Mouse (Mus musculus) E14TG2a.4 (cell line): ENCODE results near the gene Ttll13.

Experiments used
- H3K27me3 ChIP-seq: 2 replicates; pipeline ENCODE4 v1.6.1; 2014; ENCODE audit warnings: low read length, control low read depth; ENCODE audit not compliant: insufficient read depth
- H3K36me3 ChIP-seq: 2 replicates; pipeline ENCODE4 v1.6.1; 2014; ENCODE audit warnings: low read length, control low read depth; ENCODE audit not compliant: insufficient read depth
- H3K4me1 ChIP-seq: replicated peaks from 2 replicates; pipeline ENCODE4 v1.6.1; 2014; ENCODE audit warnings: low read depth, low read length, control low read depth
- H3K4me3 ChIP-seq: replicated peaks from 2 replicates; pipeline ENCODE4 v1.5.1; 2014; ENCODE audit warnings: mild to moderate bottlenecking, low read length
- H3K9me3 ChIP-seq: 2 replicates; pipeline ENCODE4 v1.6.1; 2014; ENCODE audit warnings: low read length, control low read depth
- CTCF ChIP-seq: conservative IDR thresholded peaks from 2 replicates; pipeline ENCODE4 v1.5.1; 2014; ENCODE audit warnings: low read length
- NANOG ChIP-seq: IDR thresholded peaks from 2 replicates; pipeline ENCODE4 v1.6.1; 2014; ENCODE audit warnings: borderline replicate concordance, low read length, mixed read lengths
- POU5F1 ChIP-seq: IDR thresholded peaks from 2 replicates; pipeline ENCODE4 v1.6.1; 2014; ENCODE audit warnings: low read length, borderline replicate concordance

Gene Ttll13

GRCm38 (mm10) chr7:80241661-80242060 is 4.5 kb upstream of the Ttll13 start:
- H3K4me1 ChIP-seq = peaks cover 41% of the 10 kb centered on the region
- no peak overlapping the region for H3K4me3 ChIP-seq
- TF ChIP-seq CTCF (no peak), NANOG (no peak), POU5F1 (no peak)

GRCm38 (mm10) chr7:80244851-80245250 is 1.3 kb upstream of the Ttll13 start:
- peaks cover 19% of the 10 kb centered on the region for H3K36me3 ChIP-seq
- peaks cover 42% of the 10 kb centered on the region for H3K4me1 ChIP-seq
- no peaks in the 10 kb centered on the region for H3K9me3 ChIP-seq
- no peak overlapping the region for H3K4me3 ChIP-seq
- H3K27me3 ChIP-seq = no peaks in the 10 kb centered on the region; the same call in 1 of the 2 replicates
- TF ChIP-seq CTCF (no peak), NANOG (no peak), POU5F1 (no peak)

More at GRCm38 (mm10) chr7:80241661-80242060, 4.5 kb upstream of the Ttll13 start:
- no peaks in the 10 kb centered on the region for H3K9me3 ChIP-seq
- H3K36me3 ChIP-seq = peaks cover 40% of the 10 kb centered on the region
- H3K27me3 ChIP-seq = no peaks in the 10 kb centered on the region

- no peaks in the 10 kb centered on the region for H3K9me3 ChIP-seq
- no peaks in the 10 kb centered on the region; the same call in 1 of the 2 replicates for H3K27me3 ChIP-seq
- H3K36me3 ChIP-seq = no peaks in the 10 kb centered on the region
- H3K4me1 ChIP-seq = peaks cover 47% of the 10 kb centered on the region
- TF ChIP-seq CTCF (no peak), POU5F1 (no peak), NANOG (no peak)
- peak overlapping the region; percentile 84 for H3K4me3 ChIP-seq
Measured at GRCm38 (mm10) chr7:80246859-80247258, 683 bp downstream of the Ttll13 start.

- H3K4me1 ChIP-seq = peaks cover 43% of the 10 kb centered on the region
- H3K4me3 ChIP-seq = no peak overlapping the region
- no peak for TF ChIP-seq CTCF
- TF ChIP-seq POU5F1 = no peak
- TF ChIP-seq NANOG = no peak
- no peaks in the 10 kb centered on the region for H3K9me3 ChIP-seq
- no peaks in the 10 kb centered on the region for H3K36me3 ChIP-seq
- H3K27me3 ChIP-seq = no peaks in the 10 kb centered on the region
Measured at GRCm38 (mm10) chr7:80252437-80252836, 6.3 kb downstream of the Ttll13 start.

GRCm38 (mm10) chr7:80252886-80253285 is 6.7 kb downstream of the Ttll13 start:
- no peaks in the 10 kb centered on the region for H3K36me3 ChIP-seq
- no peak overlapping the region for H3K4me3 ChIP-seq
- H3K9me3 ChIP-seq = no peaks in the 10 kb centered on the region
- no peaks in the 10 kb centered on the region for H3K27me3 ChIP-seq
- TF ChIP-seq POU5F1 = no peak
- TF ChIP-seq NANOG = no peak
- TF ChIP-seq CTCF = no peak
- peaks cover 43% of the 10 kb centered on the region for H3K4me1 ChIP-seq

GRCm38 (mm10) chr7:80255981-80256380 is 9.8 kb downstream of the Ttll13 start:
- H3K27me3 ChIP-seq = no peaks in the 10 kb centered on the region
- TF ChIP-seq NANOG = no peak
- no peak for TF ChIP-seq POU5F1
- no peak; the same call in 1 of the 2 replicates for TF ChIP-seq CTCF
- no peaks in the 10 kb centered on the region for H3K36me3 ChIP-seq
- no peaks in the 10 kb centered on the region for H3K9me3 ChIP-seq
- H3K4me3 ChIP-seq = no peak overlapping the region
- peaks cover 51% of the 10 kb centered on the region for H3K4me1 ChIP-seq

GRCm38 (mm10) chr7:80257706-80258105 is 11.5 kb downstream of the Ttll13 start:
- Histone ChIP-seq H3K4me1 (peaks cover 50% of the 10 kb centered on the region), H3K4me3 (peak overlapping the region; percentile 37; the same call in 1 of the 2 replicates), H3K9me3 (no peaks in the 10 kb centered on the region), H3K27me3 (no peaks in the 10 kb centered on the region), H3K36me3 (no peaks in the 10 kb centered on the region)
- no peak for TF ChIP-seq NANOG
- TF ChIP-seq CTCF = no peak
- TF ChIP-seq POU5F1 = no peak

- Histone ChIP-seq H3K4me1 (peaks cover 67% of the 10 kb centered on the region), H3K27me3 (no peaks in the 10 kb centered on the region), H3K36me3 (peaks cover 29% of the 10 kb centered on the region), H3K9me3 (no peaks in the 10 kb centered on the region), H3K4me3 (peak within 1 kb of the TSS; percentile 94)
- TF ChIP-seq CTCF = no peak
- TF ChIP-seq NANOG = no peak
- TF ChIP-seq POU5F1 = no peak
Measured at GRCm38 (mm10) chr7:80260625-80261371, 14.6 kb downstream of the Ttll13 start, which contains the start of gene Ngrn. Gene Ngrn, plus strand, starts transcription at chr7:80261215.

GRCm38 (mm10) chr7:80261372-80261990 is 15.3 kb downstream of the Ttll13 start:
- TF ChIP-seq POU5F1 = no peak
- TF ChIP-seq NANOG = no peak
- TF ChIP-seq CTCF = no peak
- H3K4me3 ChIP-seq = peak overlapping the region; percentile 94
- no peaks in the 10 kb centered on the region for H3K9me3 ChIP-seq
- peaks cover 63% of the 10 kb centered on the region for H3K4me1 ChIP-seq
- H3K27me3 ChIP-seq = no peaks in the 10 kb centered on the region
- H3K36me3 ChIP-seq = peaks cover 36% of the 10 kb centered on the region
